Mouse (Mus musculus): ENCODE results near the gene Olfr156.

DNA sequence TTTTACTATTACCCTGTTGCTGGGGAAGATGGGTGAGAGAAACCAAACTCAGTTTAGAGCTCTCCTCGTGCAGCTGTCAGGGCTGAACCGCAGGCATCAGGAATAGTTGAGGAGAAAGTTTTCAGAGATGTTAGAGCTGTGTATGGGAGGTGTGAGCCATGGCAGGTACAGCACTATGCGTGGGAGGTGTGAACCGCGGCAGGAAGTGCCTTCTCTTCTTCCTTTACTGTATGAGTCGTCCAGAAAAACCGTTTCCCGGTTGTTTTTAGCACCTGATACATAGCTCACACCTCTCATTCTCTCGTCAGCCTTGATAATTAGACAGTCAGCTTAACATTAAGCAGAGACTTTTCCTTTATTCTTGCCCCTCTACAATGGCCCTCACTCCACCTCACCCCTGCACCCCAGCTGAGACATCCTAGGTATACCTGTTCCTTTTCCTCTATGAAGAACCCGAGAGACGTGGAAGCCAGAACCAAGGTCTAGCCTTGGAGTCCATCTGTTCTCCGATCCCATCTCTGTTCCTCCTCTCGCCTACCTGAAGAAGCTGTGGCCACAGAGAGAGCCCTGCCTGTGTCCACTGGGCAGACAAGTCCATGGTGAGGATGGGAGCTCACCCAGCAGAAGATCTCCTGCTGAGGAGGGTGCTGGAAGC is 672 bp downstream of the Olfr156 start:
- TF ChIP-seq CTCF (IDR thresholded peaks at IDR 0.05; ENCODE audit: control insufficient read depth, insufficient read depth, low read length) (no peak), POLR2A (IDR thresholded peaks at IDR 0.05; ENCODE audit: borderline replicate concordance, control insufficient read depth, low read depth, low read length) (no peak)
